Mouse (Mus musculus): ENCODE results near the gene Cela1. TPM values are rescaled to one million over a fixed set of nuclear protein-coding genes. Genes with fewer than 3 reads are reported as not detected.

The Cela1 gene
- polyA plus RNA-seq, 1 experiment, result 0.08 TPM

DNA sequence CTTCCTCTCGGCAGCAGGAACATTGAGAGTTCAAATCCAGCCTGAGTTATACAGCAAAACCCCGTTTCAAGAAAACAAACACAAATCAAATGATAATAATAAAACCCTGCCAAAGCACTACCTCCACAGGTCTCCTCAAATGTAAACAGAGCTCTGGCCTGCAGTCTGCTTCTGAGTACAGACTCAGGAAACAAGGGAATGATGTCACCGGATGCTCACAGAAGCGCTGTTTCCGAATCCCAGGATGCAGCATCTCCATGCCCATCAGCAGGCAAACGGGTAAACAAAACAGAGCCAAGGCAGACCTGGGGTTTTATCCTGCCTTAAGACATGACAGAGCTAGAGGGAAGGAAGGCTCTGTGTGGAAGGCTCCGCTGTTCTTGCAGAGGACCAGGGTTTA, 58.9 kb downstream of the Cela1 start:
- Histone ChIP-seq H3K4me3 (replicated peaks) (no peak overlapping the region), H3K4me1 (ENCODE audit: control insufficient read depth) (peaks cover 4% of the 10 kb centered on the region), H3K9me3 (ENCODE audit: control insufficient read depth, low read length) (no peaks in the 10 kb centered on the region), H3K36me3 (ENCODE audit: control insufficient read depth) (no peaks in the 10 kb centered on the region), H3K27me3 (ENCODE audit: control insufficient read depth) (peaks cover 28% of the 10 kb centered on the region)
- TF ChIP-seq GATA1 (IDR thresholded peaks at IDR 0.05; ENCODE audit: low read length) (no peak), TAL1 (IDR thresholded peaks at IDR 0.05; ENCODE audit: low read length) (no peak)

- Histone ChIP-seq H3K36me3 (ENCODE audit: control insufficient read depth) (no peaks in the 10 kb centered on the region), H3K9me3 (ENCODE audit: control insufficient read depth, low read length) (no peaks in the 10 kb centered on the region), H3K27me3 (ENCODE audit: control insufficient read depth) (peaks cover 20% of the 10 kb centered on the region), H3K4me3 (replicated peaks) (no peak overlapping the region), H3K4me1 (ENCODE audit: control insufficient read depth) (peaks cover 4% of the 10 kb centered on the region)
- TF ChIP-seq GATA1 (IDR thresholded peaks at IDR 0.05; ENCODE audit: low read length), result no peak
- no peak for TF ChIP-seq TAL1 (IDR thresholded peaks at IDR 0.05; ENCODE audit: low read length)
These were observed 59.8 kb downstream of the Cela1 start for GRCm38 (mm10) chr15:100627774-100628370.

DNA sequence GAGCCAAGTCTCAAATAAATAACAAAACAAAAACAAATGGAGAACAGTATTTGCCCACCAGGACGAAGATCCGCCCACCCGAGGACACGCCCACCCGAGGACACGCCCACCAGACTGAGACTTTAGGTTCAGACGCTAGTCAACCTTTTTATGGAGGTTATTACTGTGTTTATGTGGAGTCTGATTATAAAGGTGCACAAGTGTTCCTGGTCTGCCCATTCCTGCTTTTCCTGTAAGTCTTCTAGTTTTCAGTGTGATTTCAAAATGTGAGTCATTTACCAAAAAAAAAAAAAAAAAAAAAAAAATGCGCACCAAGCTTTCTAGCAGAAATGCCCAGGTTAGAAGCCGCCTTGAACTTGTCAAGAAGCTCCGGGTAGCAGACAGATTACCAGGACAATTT, 60.4 kb downstream of the Cela1 start:
- Histone ChIP-seq H3K36me3 (ENCODE audit: control insufficient read depth) (peaks cover 2% of the 10 kb centered on the region), H3K27me3 (ENCODE audit: control insufficient read depth) (peaks cover 18% of the 10 kb centered on the region), H3K4me1 (ENCODE audit: control insufficient read depth) (peaks cover 4% of the 10 kb centered on the region), H3K4me3 (replicated peaks) (no peak overlapping the region), H3K9me3 (ENCODE audit: control insufficient read depth, low read length) (no peaks in the 10 kb centered on the region)
- no peak for TF ChIP-seq GATA1 (IDR thresholded peaks at IDR 0.05; ENCODE audit: low read length)
- TF ChIP-seq TAL1 (IDR thresholded peaks at IDR 0.05; ENCODE audit: low read length), result no peak

DNA sequence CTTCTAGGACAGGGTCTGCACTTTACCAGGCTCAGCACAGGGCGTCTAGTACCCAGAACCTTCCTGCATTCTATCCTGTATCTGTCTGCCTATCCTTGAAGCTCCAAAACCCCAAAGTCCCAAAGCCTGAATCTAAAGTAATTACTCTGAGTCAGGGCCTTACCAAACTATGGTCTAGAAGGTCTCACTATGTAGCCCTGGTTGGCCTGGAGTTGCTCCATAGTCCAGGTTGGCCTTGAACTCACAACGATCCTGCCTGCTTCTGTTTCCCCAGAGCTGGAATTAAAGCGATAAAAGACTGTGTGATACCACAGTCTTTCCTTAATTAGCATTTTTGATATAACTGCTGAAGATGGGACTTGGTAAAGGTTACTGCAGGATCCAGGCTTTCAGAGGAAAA, 63.3 kb downstream of the Cela1 start:
- Histone ChIP-seq H3K4me3 (replicated peaks) (no peak overlapping the region), H3K36me3 (ENCODE audit: control insufficient read depth) (peaks cover 30% of the 10 kb centered on the region), H3K4me1 (ENCODE audit: control insufficient read depth) (peaks cover 6% of the 10 kb centered on the region), H3K27me3 (ENCODE audit: control insufficient read depth) (peaks cover 2% of the 10 kb centered on the region; the same call in 1 of the 2 replicates), H3K9me3 (ENCODE audit: control insufficient read depth, low read length) (no peaks in the 10 kb centered on the region)
- TF ChIP-seq TAL1 (IDR thresholded peaks at IDR 0.05; ENCODE audit: low read length), result no peak
- no peak for TF ChIP-seq GATA1 (IDR thresholded peaks at IDR 0.05; ENCODE audit: low read length)

Other genes starting within 250 kb of the Cela1 start
- 0.62 and 1.0 TPM in 2 replicates for gene Letmd1, start 218.9 kb downstream of the Cela1 start, polyA plus RNA-seq (2012)
- gene Csrnp2, start 192.4 kb downstream of the Cela1 start, polyA plus RNA-seq (2012), result 0.01 TPM in 1 of 2 replicates, not detected in the other
- 0.16 and 0.65 TPM in 2 replicates for gene Tfcp2, start 135.9 kb downstream of the Cela1 start, polyA plus RNA-seq (2012)
- gene Pou6f1, start 87.9 kb downstream of the Cela1 start, polyA plus RNA-seq (2012), result 0.04 and 0.05 TPM in 2 replicates
- gene Dazap2, start 72.6 kb downstream of the Cela1 start, polyA plus RNA-seq (2012), result 6.5 and 6.8 TPM in 2 replicates
- gene Smagp, start 51.0 kb downstream of the Cela1 start, polyA plus RNA-seq (2012), result 0.27 and 0.44 TPM in 2 replicates
- gene Bin2, start 18.4 kb downstream of the Cela1 start, polyA plus RNA-seq (2012), result 1.6 and 2.2 TPM in 2 replicates
- 0.04 and 0.06 TPM in 2 replicates for gene Galnt6, start 41.5 kb upstream of the Cela1 start, polyA plus RNA-seq (2012)
- 0.09 TPM in 1 of 2 replicates, not detected in the other for gene Slc4a8, start 73.8 kb upstream of the Cela1 start, polyA plus RNA-seq (2012)
- gene Scn8a, start 181.9 kb upstream of the Cela1 start, polyA plus RNA-seq (2012), result not detected in 2 replicates